Mouse (Mus musculus) limb, embryonic 13.5 days (tissue): ENCODE data around the gene Nfib. TPM values are rescaled to one million over a fixed set of nuclear protein-coding genes. Genes with fewer than 3 reads are reported as not detected.

ENCODE experiments used
- ATAC-seq: fragments of 200-750 bp; cut with Nextera tagmentation; 2 replicates; pipeline ENCODE4 v1.8.0; 2017; ENCODE audit warnings: low read depth, moderate number of reproducible peaks, moderate TSS enrichment; ENCODE audit not compliant: low FRiP score
- H3K27ac ChIP-seq: fragments of 300-500 bp; sonication (generic); 2 replicates; pipeline ENCODE4 v1.5.1; 2015; ENCODE audit warnings: inconsistent platforms, mild to moderate bottlenecking, moderate library complexity
- H3K27me3 ChIP-seq: fragments of 300-500 bp; sonication (generic); 2 replicates; pipeline ENCODE4 v1.6.1; 2015; ENCODE audit warnings: mild to moderate bottlenecking, inconsistent platforms
- H3K36me3 ChIP-seq: fragments of 300-500 bp; sonication (generic); 2 replicates; pipeline ENCODE4 v1.6.1; 2015; ENCODE audit warnings: inconsistent platforms, mild to moderate bottlenecking, moderate library complexity
- H3K4me1 ChIP-seq: fragments of 300-500 bp; sonication (generic); 2 replicates; pipeline ENCODE4 v1.6.1; 2015; ENCODE audit warnings: inconsistent platforms
- H3K4me2 ChIP-seq: fragments of 300-500 bp; sonication (generic); replicated peaks from 2 replicates; pipeline ENCODE4 v1.6.1; 2015; ENCODE audit warnings: inconsistent platforms, mild to moderate bottlenecking, moderate library complexity
- H3K4me3 ChIP-seq: fragments of 300-500 bp; sonication (generic); 2 replicates; pipeline ENCODE4 v1.5.1; 2015; ENCODE audit warnings: moderate library complexity, mild to moderate bottlenecking, inconsistent platforms
- H3K9ac ChIP-seq: fragments of 300-500 bp; sonication (generic); 2 replicates; pipeline ENCODE4 v1.6.1; 2015; ENCODE audit warnings: mild to moderate bottlenecking, inconsistent platforms
- H3K9me3 ChIP-seq: fragments of 300-500 bp; sonication (generic); 2 replicates; pipeline ENCODE4 v1.6.1; 2016; ENCODE audit warnings: inconsistent platforms
- WGBS: fragments of 180-500 bp; shearing (Covaris S2); methylation state at CpG from one replicate; pipeline ENCODE4 v1.1.7; 2015; 5-methylcytosine and 5-hydroxymethylcytosine counted together
- polyA plus RNA-seq: library from polyadenylated mRNA; unstranded; fragments of >200 nt; fragmentation: Nextera tagmentation; extraction: Ambion mirVana; gene quantifications from 2 replicates; pipeline ENCODE4 v1.2.1, GENCODE M21; 2015

Gene Nfib
- polyA plus RNA-seq, 1 experiment from 2014 or later = 121 TPM

- Histone ChIP-seq H3K27me3 (no peaks in the 10 kb centered on the region), H3K36me3 (peaks cover 10% of the 10 kb centered on the region), H3K4me3 (no peak overlapping the region), H3K4me1 (peaks cover 42% of the 10 kb centered on the region), H3K27ac (peak overlapping the region; percentile 39; the same call in 1 of the 2 replicates), H3K4me2 (no peak overlapping the region; the same call in 1 of the 2 replicates), H3K9me3 (no peaks in the 10 kb centered on the region), H3K9ac (no peak overlapping the region)
- no peak; the same call in 1 of the 2 replicates for ATAC-seq
- 66% methylated on average over 11 of the region's 11 CpGs for WGBS
Measured at GRCm38 (mm10) chr4:82383991-82384731, 321.4 kb downstream of the Nfib start.

- no peaks in the 10 kb centered on the region for H3K9me3 ChIP-seq
- H3K4me1 ChIP-seq = peaks cover 42% of the 10 kb centered on the region
- H3K36me3 ChIP-seq = peaks cover 7% of the 10 kb centered on the region
- ATAC-seq = no peak
- H3K4me2 ChIP-seq = no peak overlapping the region
- H3K27me3 ChIP-seq = no peaks in the 10 kb centered on the region
- no peak overlapping the region; the same call in 1 of the 2 replicates for H3K27ac ChIP-seq
- H3K9ac ChIP-seq = no peak overlapping the region
- 70% methylated on average over 8 of the region's 8 CpGs for WGBS
- no peak overlapping the region for H3K4me3 ChIP-seq
Measured at GRCm38 (mm10) chr4:82383346-82383745, 322.2 kb downstream of the Nfib start.

GRCm38 (mm10) chr4:82381786-82382185, 323.8 kb downstream of the Nfib start:
- Histone ChIP-seq H3K4me3 (no peak overlapping the region), H3K27ac (no peak overlapping the region), H3K27me3 (no peaks in the 10 kb centered on the region), H3K9ac (no peak overlapping the region), H3K36me3 (peaks cover 10% of the 10 kb centered on the region), H3K4me2 (no peak overlapping the region), H3K9me3 (no peaks in the 10 kb centered on the region), H3K4me1 (peaks cover 40% of the 10 kb centered on the region)
- ATAC-seq = no peak
- 76% methylated on average over 1 of the region's 1 CpGs for WGBS

GRCm38 (mm10) chr4:82380578-82380977, 325.0 kb downstream of the Nfib start:
- no peak for ATAC-seq
- H3K27me3 ChIP-seq = no peaks in the 10 kb centered on the region

GRCm38 (mm10) chr4:82378050-82378449, 327.5 kb downstream of the Nfib start:
- no peak overlapping the region for H3K4me3 ChIP-seq
- H3K9ac ChIP-seq = no peak overlapping the region
- H3K27me3 ChIP-seq = no peaks in the 10 kb centered on the region
- H3K27ac ChIP-seq = no peak overlapping the region
- WGBS = 93% methylated on average over 3 of the region's 3 CpGs
- no peaks in the 10 kb centered on the region for H3K9me3 ChIP-seq
- peaks cover 10% of the 10 kb centered on the region for H3K36me3 ChIP-seq
- H3K4me1 ChIP-seq = peaks cover 33% of the 10 kb centered on the region
- ATAC-seq = no peak
- H3K4me2 ChIP-seq = no peak overlapping the region

More at GRCm38 (mm10) chr4:82380578-82380977, 325.0 kb downstream of the Nfib start:
- no peak overlapping the region for H3K9ac ChIP-seq
- no peaks in the 10 kb centered on the region for H3K9me3 ChIP-seq
- no peak overlapping the region for H3K4me2 ChIP-seq
- H3K27ac ChIP-seq = no peak overlapping the region
- peaks cover 10% of the 10 kb centered on the region for H3K36me3 ChIP-seq
- peaks cover 42% of the 10 kb centered on the region for H3K4me1 ChIP-seq
- H3K4me3 ChIP-seq = no peak overlapping the region

GRCm38 (mm10) chr4:82377621-82378020, 327.9 kb downstream of the Nfib start:
- H3K27me3 ChIP-seq = no peaks in the 10 kb centered on the region
- H3K36me3 ChIP-seq = peaks cover 11% of the 10 kb centered on the region
- H3K4me1 ChIP-seq = peaks cover 33% of the 10 kb centered on the region
- WGBS = 91% methylated on average over 3 of the region's 3 CpGs
- H3K4me2 ChIP-seq = no peak overlapping the region
- H3K9me3 ChIP-seq = no peaks in the 10 kb centered on the region
- no peak overlapping the region for H3K27ac ChIP-seq
- ATAC-seq = no peak
- H3K4me3 ChIP-seq = no peak overlapping the region
- no peak overlapping the region for H3K9ac ChIP-seq

- H3K9me3 ChIP-seq = no peaks in the 10 kb centered on the region
- no peaks in the 10 kb centered on the region for H3K27me3 ChIP-seq
- no peak overlapping the region for H3K9ac ChIP-seq
- H3K4me2 ChIP-seq = no peak overlapping the region
- no peak for ATAC-seq
- no peak overlapping the region for H3K4me3 ChIP-seq
- 57% methylated on average over 5 of the region's 5 CpGs for WGBS
- peaks cover 37% of the 10 kb centered on the region for H3K4me1 ChIP-seq
- no peak overlapping the region for H3K27ac ChIP-seq
- peaks cover 16% of the 10 kb centered on the region for H3K36me3 ChIP-seq
Measured at GRCm38 (mm10) chr4:82374560-82374959, 331.0 kb downstream of the Nfib start.

- ATAC-seq = no peak
- no peak overlapping the region for H3K27ac ChIP-seq
- H3K27me3 ChIP-seq = no peaks in the 10 kb centered on the region
- peaks cover 13% of the 10 kb centered on the region for H3K36me3 ChIP-seq
- H3K9me3 ChIP-seq = no peaks in the 10 kb centered on the region
- no peak overlapping the region for H3K4me3 ChIP-seq
- no peak overlapping the region for H3K4me2 ChIP-seq
- peaks cover 47% of the 10 kb centered on the region for H3K4me1 ChIP-seq
- 94% methylated on average over 4 of the region's 4 CpGs for WGBS
- H3K9ac ChIP-seq = no peak overlapping the region
Measured at GRCm38 (mm10) chr4:82372217-82372616, 333.3 kb downstream of the Nfib start.

- H3K4me1 ChIP-seq = peaks cover 40% of the 10 kb centered on the region
- H3K27me3 ChIP-seq = no peaks in the 10 kb centered on the region
- H3K4me2 ChIP-seq = no peak overlapping the region
- H3K27ac ChIP-seq = no peak overlapping the region
- WGBS = 83% methylated on average over 4 of the region's 4 CpGs
- H3K9me3 ChIP-seq = no peaks in the 10 kb centered on the region
- H3K4me3 ChIP-seq = no peak overlapping the region
- no peak overlapping the region for H3K9ac ChIP-seq
- H3K36me3 ChIP-seq = peaks cover 13% of the 10 kb centered on the region
- no peak for ATAC-seq
Measured at GRCm38 (mm10) chr4:82371471-82371870, 334.1 kb downstream of the Nfib start.

GRCm38 (mm10) chr4:82369011-82369776, 336.4 kb downstream of the Nfib start:
- Histone ChIP-seq H3K9ac (no peak overlapping the region), H3K27ac (no peak overlapping the region), H3K9me3 (no peaks in the 10 kb centered on the region), H3K36me3 (peaks cover 13% of the 10 kb centered on the region), H3K4me3 (no peak overlapping the region), H3K4me2 (no peak overlapping the region), H3K4me1 (peaks cover 31% of the 10 kb centered on the region), H3K27me3 (no peaks in the 10 kb centered on the region)
- ATAC-seq = no peak
- WGBS = 78% methylated on average over 6 of the region's 6 CpGs

GRCm38 (mm10) chr4:82368091-82368775, 337.3 kb downstream of the Nfib start:
- no peak for ATAC-seq
- H3K4me2 ChIP-seq = no peak overlapping the region
- H3K4me1 ChIP-seq = peaks cover 40% of the 10 kb centered on the region
- H3K9ac ChIP-seq = no peak overlapping the region
- H3K36me3 ChIP-seq = peaks cover 13% of the 10 kb centered on the region
- no peak overlapping the region for H3K4me3 ChIP-seq
- no peaks in the 10 kb centered on the region for H3K27me3 ChIP-seq
- H3K27ac ChIP-seq = no peak overlapping the region
- no peaks in the 10 kb centered on the region for H3K9me3 ChIP-seq
- WGBS = 84% methylated on average over 9 of the region's 9 CpGs
